Mouse (Mus musculus) G1E-ER4 (cell line): ENCODE results near the gene Gm43064. TPM values are rescaled to one million over a fixed set of nuclear protein-coding genes. Genes with fewer than 3 reads are reported as not detected.

ENCODE experiments used
- GATA1 ChIP-seq: IDR thresholded peaks from one replicate; pipeline ENCODE4 v1.8.0; 2012; ENCODE audit warnings: low read length, inconsistent platforms
- polyA plus RNA-seq: library from polyadenylated mRNA; stranded (reverse); fragments of >175 nt; gene quantifications from 2 replicates; pipeline ENCODE4 v1.2.3, GENCODE M21; 2012

Gm43064 gene
- polyA plus RNA-seq, 1 experiment: 0.12 TPM

DNA sequence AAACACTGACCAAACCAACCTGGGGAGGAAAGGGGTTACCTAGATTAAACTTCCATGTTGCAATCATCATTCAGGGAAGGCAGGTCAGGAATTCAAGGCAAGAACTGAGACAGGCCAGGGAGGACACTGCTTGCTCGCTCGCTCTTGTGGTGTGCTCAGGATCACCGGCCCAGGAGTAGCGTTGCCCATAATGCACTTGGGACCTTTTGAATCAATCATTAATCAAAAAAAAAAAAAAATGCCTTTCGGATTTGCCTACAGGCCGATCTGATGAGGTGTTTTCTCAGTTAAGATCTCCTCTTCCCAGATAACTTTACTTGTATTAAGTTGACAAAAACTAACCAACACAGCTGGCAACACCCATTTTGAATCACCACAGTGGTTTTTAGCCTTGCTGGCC, 54.8 kb downstream of the Gm43064 start:
- no peak for TF ChIP-seq GATA1

DNA sequence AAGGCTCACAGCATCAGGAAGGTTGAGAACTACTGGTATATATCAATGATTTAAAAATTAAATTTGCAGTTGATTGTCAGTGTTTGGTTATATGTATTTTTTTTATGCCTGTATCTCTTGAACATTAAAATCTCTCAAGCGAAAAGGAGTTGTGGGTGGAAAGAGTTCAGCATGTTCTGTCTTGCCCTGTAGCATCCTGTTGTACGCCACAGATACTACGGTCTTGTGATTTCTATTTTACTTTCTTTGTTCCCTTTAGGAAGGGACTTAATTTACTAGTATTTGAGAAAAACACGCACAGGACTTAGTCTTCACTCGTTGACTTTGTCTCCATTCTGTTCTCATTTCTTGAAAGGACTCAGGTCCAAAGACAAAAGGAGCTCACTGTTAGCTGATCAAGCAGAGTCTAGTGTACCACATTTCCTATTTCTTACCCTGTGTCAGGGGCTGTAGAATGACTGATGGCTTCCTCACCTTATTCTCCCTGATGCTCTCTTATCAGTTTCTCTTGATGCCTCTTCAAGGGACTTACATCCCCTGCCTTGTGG, 58.1 kb downstream of the Gm43064 start:
- no peak for TF ChIP-seq GATA1

- TF ChIP-seq GATA1: no peak
Measured at GRCm38 (mm10) chr3:103868008-103868407, 58.6 kb downstream of the Gm43064 start.

DNA sequence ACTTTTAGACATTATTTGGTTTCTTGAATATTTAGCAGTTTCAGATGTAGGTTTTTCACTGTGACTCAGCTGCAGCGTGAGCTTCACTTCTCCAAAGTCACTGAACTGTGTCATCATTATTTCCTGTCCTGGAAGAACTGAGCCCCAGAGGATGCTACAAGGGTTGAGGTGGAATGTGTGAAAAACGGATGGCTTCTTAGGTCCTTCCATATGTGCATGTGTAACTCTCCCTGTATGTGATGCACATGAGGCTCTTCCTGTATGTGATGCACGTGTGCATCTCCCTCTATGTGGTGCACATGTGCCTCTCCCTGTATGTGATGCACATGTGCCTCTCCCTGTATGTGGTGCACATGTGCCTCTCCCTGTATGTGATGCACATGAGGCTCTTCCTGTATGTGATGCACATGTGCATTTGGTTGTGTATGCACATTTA, 63.3 kb downstream of the Gm43064 start:
- no peak for TF ChIP-seq GATA1

- no peak for TF ChIP-seq GATA1
Measured at GRCm38 (mm10) chr3:103874329-103874728, 65.0 kb downstream of the Gm43064 start.

DNA sequence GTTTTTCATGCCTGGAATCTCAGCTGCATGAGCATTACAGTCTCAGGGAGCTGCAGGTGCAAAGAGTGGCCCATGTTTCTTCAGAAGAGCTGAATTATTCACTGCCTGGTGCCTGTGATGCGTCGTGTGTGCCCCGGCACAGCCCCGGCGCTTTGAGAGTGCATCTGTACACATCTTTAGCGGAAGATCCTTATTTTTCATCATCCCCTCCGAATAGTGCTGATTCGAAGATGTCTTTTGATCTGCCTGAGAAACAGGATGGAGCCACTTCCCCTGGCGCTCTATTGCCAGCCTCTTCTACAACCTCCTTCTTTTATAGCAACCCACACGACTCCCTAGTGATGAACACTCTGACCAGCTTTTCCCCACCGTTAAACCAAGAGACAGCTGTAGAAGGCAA, 76.6 kb downstream of the Gm43064 start:
- TF ChIP-seq GATA1: no peak

- TF ChIP-seq GATA1: no peak
Measured at GRCm38 (mm10) chr3:103887581-103887980, 78.2 kb downstream of the Gm43064 start.

Other genes with a start within 250 kb of the Gm43064 start
- gene Syt6, start 234.3 kb upstream of the Gm43064 start, polyA plus RNA-seq: not detected in 2 replicates
- gene Atg4a-ps, start 163.5 kb upstream of the Gm43064 start, polyA plus RNA-seq: not detected in 2 replicates
- gene Olfml3, start 71.6 kb upstream of the Gm43064 start, polyA plus RNA-seq: not detected in 2 replicates
- gene Gm10964, start 70.2 kb upstream of the Gm43064 start, polyA plus RNA-seq: not detected in 2 replicates
- 40.3 and 42.2 TPM in 2 replicates for gene Hipk1, start 18.0 kb upstream of the Gm43064 start, polyA plus RNA-seq
- 4.4 and 7.7 TPM in 2 replicates for gene Dclre1b, start 129 bp upstream of the Gm43064 start, polyA plus RNA-seq
- 2.0 and 4.5 TPM in 2 replicates for gene Ap4b1, start 53 bp upstream of the Gm43064 start, polyA plus RNA-seq
- gene Bcl2l15, start 23.0 kb downstream of the Gm43064 start, polyA plus RNA-seq: not detected in 2 replicates
- not detected in 2 replicates for gene Ptpn22, start 50.2 kb downstream of the Gm43064 start, polyA plus RNA-seq
- 14.0 and 18.6 TPM in 2 replicates for gene Rsbn1, start 104.5 kb downstream of the Gm43064 start, polyA plus RNA-seq
- 15.1 and 20.0 TPM in 2 replicates for gene Phtf1, start 158.5 kb downstream of the Gm43064 start, polyA plus RNA-seq